Mouse (Mus musculus) adrenal gland, adult 8-10 months (tissue): ENCODE results near the gene Ctnnd2. TPM values are rescaled to one million over a fixed set of nuclear protein-coding genes. Genes with fewer than 3 reads are reported as not detected.

Experiments
- DNase-seq: peaks from one replicate; pipeline ENCODE4 v3.0.0; 2022
- total RNA-seq, 4 experiments: library from RNA; stranded (reverse); gene quantifications; 2 replicates each; pipeline ENCODE4 v1.2.4; 2022

Ctnnd2 gene
- total RNA-seq, 4 experiments from 2014 or later = 5.1 to 8.6 (median 6.4) TPM

DNA sequence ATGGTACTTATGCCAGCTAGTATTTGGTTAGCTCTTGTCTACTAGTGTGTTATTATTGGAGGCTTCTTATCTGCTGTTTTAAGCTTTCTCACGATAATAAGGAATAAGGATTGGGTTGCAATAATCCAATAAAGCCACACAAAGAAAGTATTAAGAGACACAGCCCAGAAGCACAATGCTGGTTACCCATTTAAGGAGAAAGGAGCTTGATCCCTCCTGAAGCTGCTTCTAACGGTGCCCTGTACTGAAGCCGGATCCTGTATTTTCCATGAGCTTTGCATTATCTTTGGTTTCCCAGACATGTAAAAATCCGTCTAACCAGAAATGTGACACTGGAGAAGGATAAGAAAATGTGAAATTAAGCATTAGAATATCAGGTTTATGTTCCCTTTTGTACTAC lies 565.8 kb downstream of the Ctnnd2 start:
- no peak for DNase-seq

DNA sequence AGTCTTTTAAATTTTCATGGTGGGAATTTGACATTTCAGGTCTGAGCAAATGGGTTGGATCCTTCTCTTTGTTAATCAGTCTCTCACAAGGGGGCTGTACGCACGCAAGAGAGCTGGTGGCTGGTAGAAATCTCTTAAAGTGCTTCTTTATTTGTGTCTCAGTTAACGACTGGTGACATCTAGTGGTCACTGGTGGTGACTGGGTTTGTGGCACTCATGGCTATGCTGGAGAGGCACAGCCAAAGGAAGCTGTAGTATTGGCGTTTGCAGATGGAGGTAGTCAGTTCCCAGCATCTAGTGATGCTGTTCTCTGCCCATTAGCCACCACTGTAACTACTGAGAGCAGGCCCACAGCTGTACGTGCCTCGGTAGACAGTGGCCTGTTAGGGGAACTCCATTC lies 568.3 kb downstream of the Ctnnd2 start:
- peak; percentile 10 for DNase-seq

DNA sequence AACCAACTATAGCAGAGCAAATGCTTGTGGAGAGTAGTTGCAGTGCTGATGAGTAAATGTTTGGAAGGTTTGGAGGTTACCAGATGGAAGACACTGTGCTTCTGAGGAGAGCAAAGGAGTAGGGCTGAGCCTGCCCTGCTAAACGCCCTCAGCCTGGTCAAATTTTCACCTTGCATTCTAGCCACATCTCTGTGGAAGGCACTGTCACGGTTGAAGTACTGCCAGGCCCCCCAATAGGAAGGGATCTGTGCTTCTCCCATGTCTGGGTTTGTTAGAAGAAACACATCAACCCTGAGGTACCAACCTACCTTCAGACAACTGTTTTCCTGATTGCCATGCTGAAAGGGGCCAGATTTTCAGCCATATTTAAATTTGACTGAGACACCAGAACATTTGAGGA lies 585.6 kb downstream of the Ctnnd2 start:
- DNase-seq = no peak

DNA sequence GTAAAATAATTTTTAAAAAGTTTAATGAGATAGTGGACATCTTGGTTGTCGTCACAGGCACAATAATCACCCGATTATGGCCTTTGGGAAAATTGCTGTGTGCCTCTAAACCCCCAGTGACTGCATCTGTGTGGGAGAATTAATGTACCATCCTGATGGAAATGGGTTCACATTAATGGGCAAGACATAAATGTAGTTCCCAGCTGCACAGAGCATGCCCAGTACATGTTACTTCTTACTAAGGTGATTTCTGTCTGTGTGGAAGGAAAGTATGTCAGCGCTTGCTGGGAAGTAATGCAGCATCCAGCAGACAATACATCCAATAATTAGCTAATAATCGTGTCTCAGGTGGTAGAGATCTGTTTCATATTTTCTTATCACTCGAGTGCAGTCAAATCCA lies 589.8 kb downstream of the Ctnnd2 start:
- DNase-seq = no peak

DNA sequence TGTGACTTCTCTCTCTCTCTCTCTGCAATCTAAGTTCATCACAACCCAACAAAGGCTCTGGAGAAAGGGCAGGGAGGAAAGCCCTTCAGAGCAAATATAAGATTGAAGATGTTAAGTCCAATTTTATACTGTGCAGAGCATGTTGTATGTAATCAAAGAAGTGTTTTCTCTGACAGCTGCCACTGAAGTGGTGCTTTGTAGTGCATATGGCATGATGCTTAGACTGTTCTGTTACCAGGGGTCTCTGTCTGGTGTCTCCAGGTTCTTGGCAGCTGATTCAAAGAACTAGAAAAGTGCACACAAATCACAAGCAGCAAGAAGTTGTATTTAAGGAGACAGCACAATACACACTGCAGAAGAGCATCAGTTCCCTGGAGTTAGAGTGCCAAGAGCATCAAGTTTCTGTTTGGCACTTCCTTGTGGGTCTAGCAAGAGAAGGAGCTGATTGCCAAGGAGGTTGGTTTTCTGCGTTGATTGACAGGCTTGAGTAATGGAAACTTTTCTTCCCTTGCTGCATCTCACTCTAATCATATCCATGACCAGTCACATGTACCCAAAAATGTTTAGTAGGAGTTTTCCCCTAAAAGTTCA lies 590.4 kb downstream of the Ctnnd2 start:
- DNase-seq = no peak

DNA sequence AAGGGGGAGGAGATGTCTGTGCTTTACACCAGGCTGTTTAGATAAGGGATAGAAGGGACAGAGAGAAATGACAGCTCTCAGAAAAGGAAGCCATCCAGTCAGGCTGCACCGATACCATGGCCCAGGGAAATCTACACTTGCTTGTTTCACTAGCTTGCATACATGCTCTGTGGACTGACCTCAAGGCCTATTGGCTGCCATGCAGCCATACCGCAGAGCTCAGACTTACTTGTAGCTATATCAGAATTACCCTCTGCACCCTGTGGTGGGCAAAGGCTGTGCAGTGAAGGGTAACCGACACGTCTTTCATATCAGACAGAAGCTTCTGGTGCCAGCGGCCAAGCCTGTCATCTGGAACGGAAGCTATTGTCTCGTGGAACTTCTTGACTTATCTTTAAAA lies 604.5 kb downstream of the Ctnnd2 start:
- no peak for DNase-seq

DNA sequence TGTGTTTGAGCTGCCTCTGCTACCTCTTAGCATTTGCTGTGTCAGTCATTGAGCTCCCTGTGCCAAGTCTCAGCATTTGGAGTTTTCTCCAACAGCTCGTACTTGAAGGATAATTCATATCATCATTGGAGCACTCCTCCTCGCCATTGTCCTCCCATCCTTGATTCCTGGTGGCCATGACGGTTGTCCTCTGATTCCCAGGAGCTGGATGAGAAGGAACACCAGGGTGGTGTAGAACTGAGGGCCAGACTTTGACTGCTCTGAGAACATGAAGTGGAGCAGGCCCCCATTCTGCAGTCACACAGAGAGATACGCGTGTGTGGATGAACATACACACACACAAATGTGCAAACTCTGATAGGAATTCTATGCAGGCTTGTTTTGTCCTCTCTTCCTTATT lies 605.4 kb downstream of the Ctnnd2 start:
- no peak for DNase-seq

DNA sequence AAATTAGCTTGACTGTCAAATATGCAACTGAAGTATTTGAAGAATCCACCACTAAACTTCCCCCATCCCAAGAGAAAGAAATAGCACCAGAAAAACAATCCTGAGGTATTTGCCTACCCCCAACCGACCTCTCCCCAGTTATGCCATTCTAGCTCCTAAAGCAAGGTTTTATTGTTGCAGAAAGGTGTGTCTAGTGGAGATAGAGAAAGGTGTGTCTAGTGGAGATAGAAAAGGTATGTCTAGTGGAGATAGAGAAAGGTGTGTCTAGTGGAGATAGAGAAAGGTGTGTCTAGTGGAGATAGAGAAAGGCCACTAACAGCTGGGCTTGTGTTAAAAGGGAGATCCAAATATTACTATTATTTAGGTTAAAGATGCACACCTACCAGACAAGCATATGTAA lies 607.5 kb downstream of the Ctnnd2 start:
- no peak for DNase-seq

DNA sequence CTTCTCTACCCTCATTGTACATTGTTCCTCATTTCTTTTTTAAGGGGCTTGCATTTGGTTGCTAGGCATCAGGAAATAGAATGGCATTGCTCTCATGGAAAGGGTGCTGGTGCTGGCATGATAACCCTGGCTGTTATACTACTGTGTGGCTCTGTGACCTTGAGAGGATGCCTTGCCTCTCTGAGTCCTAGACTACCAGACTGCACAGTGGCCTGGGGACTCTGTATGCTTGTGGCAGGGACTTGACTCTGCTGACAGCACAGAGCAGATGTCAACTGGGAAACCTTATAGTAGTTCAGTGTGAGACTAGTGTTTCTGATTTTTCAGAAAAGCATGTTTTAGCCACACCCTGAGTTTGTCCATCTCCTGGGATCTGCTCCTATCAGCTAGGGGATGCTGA lies 608.6 kb downstream of the Ctnnd2 start:
- no peak for DNase-seq

DNA sequence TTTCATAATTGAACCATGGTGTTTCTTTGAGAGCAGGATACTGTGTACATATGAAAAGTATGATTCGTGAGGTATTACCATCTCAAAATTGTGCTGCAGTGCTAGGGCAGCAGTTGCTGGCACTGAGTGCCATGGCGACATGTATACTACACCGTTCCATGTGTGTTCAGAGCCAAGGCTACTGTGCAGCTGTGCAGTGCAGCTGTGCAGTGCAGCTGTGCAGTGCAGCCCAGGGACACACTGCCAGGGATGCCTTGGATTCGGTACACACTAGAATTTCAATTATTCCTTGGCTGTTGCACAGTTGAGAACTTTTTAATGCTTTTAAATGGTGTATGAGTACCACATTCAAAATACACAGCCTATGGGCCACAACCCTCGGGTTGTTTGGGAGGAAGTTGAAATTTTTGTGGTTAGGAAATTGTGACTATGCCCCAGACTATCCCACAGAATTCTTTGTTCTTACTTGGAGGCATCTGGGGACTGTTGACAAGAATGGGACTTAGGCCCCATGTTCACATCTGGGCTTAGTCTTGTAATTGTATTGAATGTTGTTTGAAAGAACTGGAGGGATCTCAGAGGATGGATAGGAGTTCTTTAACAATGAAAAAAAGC lies 613.4 kb downstream of the Ctnnd2 start:
- DNase-seq = no peak

DNA sequence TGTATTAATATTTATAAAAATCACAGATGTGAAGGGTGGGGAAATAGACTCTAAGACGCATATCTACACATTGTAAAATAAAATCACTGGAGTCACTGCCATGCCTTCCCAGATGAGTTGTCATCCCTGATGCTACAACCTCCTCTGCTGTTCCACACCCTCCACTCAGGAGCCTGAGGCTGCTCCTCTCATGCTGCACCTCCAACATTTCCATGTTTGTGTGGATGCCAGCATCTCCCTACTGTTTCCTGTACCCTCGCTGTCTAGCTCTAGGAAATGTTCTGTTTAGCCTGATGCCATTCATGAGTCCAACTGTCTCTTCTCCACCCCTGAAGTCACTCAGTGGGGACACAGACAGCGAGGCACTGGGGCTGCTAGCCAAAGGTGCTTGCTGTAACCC lies 620.9 kb downstream of the Ctnnd2 start:
- DNase-seq = no peak

DNA sequence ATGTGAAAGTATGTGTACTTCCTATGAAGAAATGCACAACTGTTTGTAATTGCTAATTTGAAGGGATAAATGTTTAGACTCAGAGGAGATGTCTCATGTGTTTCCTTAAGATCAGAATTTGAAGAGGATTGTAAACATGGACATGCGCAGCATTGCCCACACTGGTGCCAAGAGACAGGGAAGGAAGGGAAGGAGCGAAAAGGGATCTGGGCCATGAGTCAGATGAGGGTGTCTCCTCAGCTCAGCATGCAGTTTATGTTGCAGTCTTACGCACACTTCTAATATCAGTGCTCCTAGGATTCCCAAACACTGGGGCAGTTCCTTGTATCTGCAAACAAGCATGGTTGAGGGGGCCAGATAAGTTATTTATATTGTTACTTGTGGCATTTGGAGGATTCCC lies 623.3 kb downstream of the Ctnnd2 start:
- DNase-seq = no peak

DNA sequence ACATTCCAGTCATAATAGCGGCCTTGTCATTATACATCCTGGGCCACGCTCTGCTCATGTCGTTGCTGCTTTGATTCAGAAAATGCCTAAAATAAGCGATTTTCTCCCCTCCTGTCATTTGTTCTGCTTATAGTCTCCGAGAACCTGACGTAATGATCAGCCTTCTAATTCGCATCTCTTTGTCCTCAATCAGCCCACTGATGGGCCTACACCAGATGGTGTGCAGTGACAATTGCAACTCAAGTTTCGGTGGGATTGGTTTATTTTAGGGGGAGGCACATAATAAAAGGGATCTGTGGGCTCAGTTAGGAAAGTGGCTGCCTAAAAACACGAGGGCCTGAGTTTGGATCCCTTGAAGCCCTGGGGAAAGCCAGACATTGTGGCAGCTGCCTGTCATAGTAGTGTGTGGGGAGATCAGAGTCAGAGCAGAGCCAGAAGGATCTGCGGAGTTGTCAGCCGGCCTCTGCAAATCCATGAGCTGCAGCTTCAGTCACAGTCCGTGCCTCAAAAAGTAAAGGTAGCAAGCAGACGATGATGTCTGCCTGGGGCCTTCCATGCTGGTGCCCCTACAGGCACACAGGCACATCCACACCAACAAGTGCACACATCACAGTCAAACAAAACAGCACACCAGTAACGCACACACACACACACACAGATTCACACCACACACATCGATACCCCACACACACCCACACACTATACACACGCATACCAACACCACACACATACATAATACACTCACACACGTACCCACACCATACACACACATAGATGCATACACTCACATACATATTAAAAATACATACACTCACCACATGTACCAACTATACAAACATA lies 655.3 kb downstream of the Ctnnd2 start:
- no peak for DNase-seq

DNA sequence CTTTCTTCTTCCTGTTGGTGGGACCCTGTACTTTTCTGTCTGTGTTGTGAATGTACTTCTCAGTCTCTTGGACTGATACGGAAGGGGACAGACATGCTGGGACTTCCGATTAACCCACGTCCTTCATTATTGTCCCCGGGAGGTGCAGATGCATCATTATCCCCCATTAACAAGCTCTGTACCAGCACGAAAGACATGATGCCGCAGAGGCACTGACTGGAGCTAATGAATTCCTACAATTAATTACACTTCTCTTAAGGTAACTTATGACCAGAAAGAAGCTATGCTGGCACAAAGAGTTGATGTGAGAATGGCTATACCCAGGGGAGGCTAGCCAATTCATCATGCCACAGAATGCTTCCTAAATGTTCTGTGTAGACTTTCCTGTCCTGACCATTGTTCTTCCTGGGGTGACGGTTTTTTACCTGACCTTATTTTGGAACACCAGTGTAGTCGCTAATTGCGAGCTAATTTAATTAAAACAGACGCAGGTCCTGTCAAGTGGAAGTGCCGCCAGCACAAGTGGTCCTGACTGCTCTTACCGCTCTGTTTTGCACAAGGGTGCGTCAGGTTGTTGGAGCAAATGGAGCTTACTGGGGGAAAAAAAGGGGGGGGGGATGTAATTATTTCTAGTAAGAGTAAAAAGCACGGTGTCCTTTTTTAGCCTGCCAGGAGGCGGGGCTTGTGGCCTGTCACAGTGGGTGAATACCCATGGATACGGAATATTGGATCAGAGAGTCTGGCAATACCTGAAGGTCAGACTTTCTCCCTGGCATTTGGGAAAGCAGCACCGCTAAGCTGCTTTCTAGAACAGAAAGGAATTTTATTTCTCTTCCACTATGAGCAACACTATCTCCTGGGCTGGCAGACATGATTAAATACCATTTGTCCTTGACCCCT lies 685.1 kb downstream of the Ctnnd2 start:
- DNase-seq = no peak

DNA sequence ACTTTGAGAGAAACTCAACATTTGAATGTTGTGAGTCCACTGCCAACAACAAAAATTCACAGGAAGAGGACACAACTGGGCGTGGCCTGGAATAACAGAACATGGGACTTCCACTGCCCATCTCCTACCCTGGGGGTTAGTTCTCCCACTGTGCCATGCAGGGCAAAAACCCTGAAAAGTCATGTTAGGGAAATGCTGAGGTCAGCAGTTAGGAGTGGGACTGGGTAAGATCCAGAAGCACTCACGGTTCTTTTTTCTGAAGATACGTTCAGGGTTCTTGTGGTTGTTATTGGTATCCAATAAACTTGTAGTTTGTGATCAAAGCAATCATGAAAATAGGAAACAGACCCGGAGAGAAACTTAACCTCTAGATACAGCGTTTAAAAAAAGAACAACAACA lies 695.0 kb downstream of the Ctnnd2 start:
- no peak for DNase-seq

DNA sequence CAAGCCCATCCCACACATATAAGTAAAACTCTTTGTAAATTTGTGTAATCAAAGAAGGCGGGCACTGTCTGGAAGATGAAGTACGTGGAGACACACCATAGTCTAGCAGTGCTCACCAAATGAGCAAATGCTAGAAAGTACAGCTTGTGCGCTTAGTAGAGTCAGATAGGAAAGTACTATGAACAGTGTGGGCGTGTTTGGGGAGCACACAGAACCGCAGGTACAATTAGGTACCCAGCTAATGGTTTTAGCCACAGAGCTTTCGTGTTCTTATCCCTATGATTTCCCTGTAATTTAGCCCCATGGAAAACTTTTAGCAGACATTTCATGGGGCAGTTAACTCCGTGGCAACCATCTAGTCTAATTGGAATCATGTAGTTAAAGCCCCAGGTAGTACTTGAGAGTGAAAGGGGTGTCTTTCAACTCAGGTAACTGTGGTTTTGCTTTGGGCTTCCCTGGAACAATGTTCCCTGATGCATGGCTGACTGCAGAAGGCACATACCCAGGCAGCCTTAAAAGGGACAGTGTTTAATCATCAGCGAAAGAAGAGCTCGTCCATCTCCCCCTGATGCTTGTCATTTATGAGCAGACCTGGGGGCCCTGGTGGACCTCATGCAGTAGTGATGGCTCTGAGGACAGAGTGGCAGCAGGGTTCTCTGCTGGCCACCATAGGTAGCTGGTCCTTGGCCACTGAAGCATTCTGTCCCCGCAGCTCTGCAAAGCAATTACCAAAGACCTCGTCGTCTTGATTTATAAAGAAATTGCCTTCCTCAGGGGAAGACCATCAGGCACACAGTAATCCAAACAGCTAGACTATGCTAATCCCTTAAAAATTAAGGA lies 697.5 kb downstream of the Ctnnd2 start:
- no peak for DNase-seq

DNA sequence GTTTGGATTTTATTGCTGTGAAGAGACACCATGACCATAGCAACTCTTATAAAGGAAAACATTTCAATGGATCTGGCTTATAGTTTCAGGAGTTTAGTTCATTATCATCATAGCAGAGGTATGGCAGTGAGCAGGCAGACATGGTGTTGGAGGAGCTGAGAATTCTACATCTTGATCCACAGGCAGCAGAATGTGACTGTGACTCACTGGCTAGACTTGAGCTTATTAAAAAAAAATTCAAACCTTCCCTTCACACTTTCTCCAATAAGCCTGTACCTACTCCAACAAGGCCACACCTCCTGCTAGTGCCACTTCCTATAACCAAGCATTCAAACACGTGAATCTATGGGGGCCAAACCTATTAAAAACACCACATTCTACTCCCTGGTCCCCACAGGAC lies 703.1 kb downstream of the Ctnnd2 start:
- DNase-seq = no peak

DNA sequence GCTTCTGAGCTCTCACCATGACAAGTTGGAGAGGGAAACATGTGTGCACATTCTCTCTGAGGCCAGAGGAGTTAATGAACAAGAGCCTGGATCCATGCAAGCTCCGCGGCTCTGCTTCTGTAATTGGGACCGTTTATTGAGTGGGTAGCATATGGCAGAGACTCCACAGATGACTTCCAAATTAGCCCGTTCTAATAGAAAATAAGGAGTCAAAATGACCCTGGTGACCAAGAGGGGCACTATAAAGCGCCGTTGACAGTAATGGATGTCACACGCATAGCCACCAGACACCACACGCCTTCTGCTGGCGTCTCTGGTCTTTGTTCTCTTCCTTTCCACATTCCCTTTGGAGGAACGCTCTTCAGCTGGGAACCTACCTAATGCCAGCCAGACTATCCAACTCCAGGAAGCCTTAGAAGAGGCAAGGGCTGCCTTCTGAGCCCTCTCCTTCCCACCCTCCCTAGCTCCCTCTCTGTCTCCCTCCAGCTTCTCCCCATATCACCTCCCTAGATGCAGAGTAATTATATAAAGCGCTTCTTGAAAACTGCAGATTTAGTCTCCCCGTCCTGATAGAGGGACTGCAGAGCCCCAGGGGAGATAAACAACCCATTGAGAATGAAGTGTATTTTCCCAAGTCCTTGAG lies 712.4 kb downstream of the Ctnnd2 start:
- DNase-seq = no peak

DNA sequence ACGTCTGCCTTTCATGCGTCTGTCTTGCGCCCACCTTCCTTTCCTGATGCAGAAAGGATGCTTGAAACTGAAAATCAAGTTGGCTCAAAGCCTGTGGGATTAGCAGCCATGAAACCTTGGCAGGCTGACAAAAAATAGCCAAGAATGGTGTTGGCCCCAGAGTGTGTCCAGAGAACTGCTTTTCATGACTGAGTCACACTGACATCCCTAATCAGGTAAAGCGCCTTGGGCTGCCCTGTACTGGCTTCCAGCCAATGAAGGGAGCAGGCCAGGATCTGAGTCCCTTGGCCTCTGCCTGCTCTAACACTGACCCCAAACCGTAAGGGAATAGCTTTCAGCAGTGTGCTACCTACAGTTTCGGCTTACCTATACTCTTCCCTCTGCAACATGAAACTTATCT lies 713.0 kb downstream of the Ctnnd2 start:
- DNase-seq = peak; percentile 1

DNA sequence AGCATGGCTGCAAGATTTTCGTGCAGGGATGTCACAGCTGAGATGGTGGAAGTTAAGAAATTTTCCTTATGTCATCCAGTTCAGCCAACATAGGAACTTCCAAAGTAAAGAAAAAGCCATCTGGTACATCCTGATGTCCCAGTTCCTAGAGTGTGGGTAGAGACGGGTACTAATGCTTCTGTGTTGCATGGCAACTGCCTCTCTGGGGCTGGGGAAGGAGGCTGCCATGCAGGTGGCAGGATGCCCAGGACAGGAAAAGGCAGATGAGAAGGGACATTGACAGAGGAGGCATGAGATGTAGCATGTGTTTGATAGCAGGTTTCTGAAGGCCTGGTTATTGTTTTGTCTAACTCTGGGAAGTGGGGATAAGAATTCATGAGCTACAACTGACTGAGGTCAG lies 715.2 kb downstream of the Ctnnd2 start:
- no peak for DNase-seq

DNA sequence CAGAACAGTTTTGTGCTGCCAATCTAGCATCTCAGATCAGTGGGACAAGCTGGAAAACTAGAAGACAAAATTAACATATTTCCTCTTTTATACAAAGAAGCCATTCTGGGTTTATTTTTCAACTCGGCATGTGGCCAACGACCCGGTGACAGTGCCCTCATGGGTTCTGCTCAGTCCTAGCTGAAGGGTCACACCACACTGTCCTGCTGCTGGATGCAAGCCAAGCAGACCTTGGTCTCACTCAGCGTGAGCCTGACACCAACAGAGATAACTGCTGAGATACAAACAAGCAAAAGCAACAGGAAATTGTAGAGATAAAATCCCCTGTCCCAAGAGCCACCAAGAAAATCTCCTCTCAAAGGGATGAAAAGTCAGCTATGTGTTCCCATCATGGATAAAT lies 719.6 kb downstream of the Ctnnd2 start:
- DNase-seq = no peak
